Mouse (Mus musculus): ENCODE results near the gene Gm10318.
A peak's percentile ranks its signal among the peaks of the same experiment; 100 is the strongest.

Gene Gm10318

GRCm38 (mm10) chr10:77852559-77852958 lies at the start of gene Gm10318:
Gene Gm10318 (plus strand): TSS chr10:77852859.
- no peak for TF ChIP-seq CTCF (conservative IDR thresholded peaks at IDR 0.05; ENCODE audit: low read length)
- Histone ChIP-seq H3K36me3 (ENCODE audit: insufficient read depth, low read length) (no peaks in the 10 kb centered on the region), H3K9me3 (ENCODE audit: low read length) (peaks cover 5% of the 10 kb centered on the region; the same call in 1 of the 2 replicates), H3K4me3 (replicated peaks; ENCODE audit: low read length) (peak within 1 kb of the TSS; percentile 20; the same call in 1 of the 2 replicates), H3K27me3 (ENCODE audit: insufficient read depth, low read length) (no peaks in the 10 kb centered on the region; the same call in none of the 2 replicates), H3K4me1 (replicated peaks; ENCODE audit: low read depth, low read length) (peaks cover 16% of the 10 kb centered on the region)

GRCm38 (mm10) chr10:77804095-77804494 lies 48.6 kb upstream of the Gm10318 start:
- Histone ChIP-seq H3K9me3 (ENCODE audit: low read length) (peaks cover 19% of the 10 kb centered on the region), H3K4me3 (replicated peaks; ENCODE audit: low read length) (no peak overlapping the region), H3K36me3 (ENCODE audit: insufficient read depth, low read length) (no peaks in the 10 kb centered on the region), H3K4me1 (replicated peaks; ENCODE audit: low read depth, low read length) (0 out of 2 replicates have a peak, but pooled peaks cover 3% of the 10 kb centered on the region), H3K27me3 (ENCODE audit: insufficient read depth, low read length) (no peaks in the 10 kb centered on the region)
- no peak for TF ChIP-seq POU5F1 (IDR thresholded peaks at IDR 0.05; ENCODE audit: borderline replicate concordance, low read length)
- no peak for TF ChIP-seq CTCF (conservative IDR thresholded peaks at IDR 0.05; ENCODE audit: low read length)
- no peak for TF ChIP-seq NANOG (IDR thresholded peaks at IDR 0.05; ENCODE audit: borderline replicate concordance, low read length)

GRCm38 (mm10) chr10:77811743-77812142 lies 40.9 kb upstream of the Gm10318 start, which contains the start of gene Gm9507:
Gene Gm9507 (minus strand): TSS chr10:77811843.
- Histone ChIP-seq H3K4me3 (replicated peaks; ENCODE audit: low read length) (no peak within 1 kb of the TSS), H3K36me3 (ENCODE audit: insufficient read depth, low read length) (no peaks in the 10 kb centered on the region), H3K9me3 (ENCODE audit: low read length) (peaks cover 31% of the 10 kb centered on the region), H3K4me1 (replicated peaks; ENCODE audit: low read depth, low read length) (no peaks in the 10 kb centered on the region), H3K27me3 (ENCODE audit: insufficient read depth, low read length) (no peaks in the 10 kb centered on the region)
- TF ChIP-seq CTCF (conservative IDR thresholded peaks at IDR 0.05; ENCODE audit: low read length) (no peak), NANOG (IDR thresholded peaks at IDR 0.05; ENCODE audit: borderline replicate concordance, low read length) (no peak), POU5F1 (IDR thresholded peaks at IDR 0.05; ENCODE audit: borderline replicate concordance, low read length) (no peak)

- TF ChIP-seq NANOG (IDR thresholded peaks at IDR 0.05; ENCODE audit: borderline replicate concordance, low read length), result no peak
- no peak for TF ChIP-seq CTCF (conservative IDR thresholded peaks at IDR 0.05; ENCODE audit: low read length)
- no peak for TF ChIP-seq POU5F1 (IDR thresholded peaks at IDR 0.05; ENCODE audit: borderline replicate concordance, low read length)
- Histone ChIP-seq H3K4me3 (replicated peaks; ENCODE audit: low read length) (no peak within 1 kb of the TSS), H3K4me1 (replicated peaks; ENCODE audit: low read depth, low read length) (no peaks in the 10 kb centered on the region), H3K9me3 (ENCODE audit: low read length) (peaks cover 17% of the 10 kb centered on the region), H3K27me3 (ENCODE audit: insufficient read depth, low read length) (no peaks in the 10 kb centered on the region), H3K36me3 (ENCODE audit: insufficient read depth, low read length) (no peaks in the 10 kb centered on the region)
Measured at GRCm38 (mm10) chr10:77814382-77814781, 38.3 kb upstream of the Gm10318 start, which contains the start of gene Gm2696. Gene Gm2696 (plus strand): TSS chr10:77814682.

GRCm38 (mm10) chr10:77815514-77815913 lies 37.1 kb upstream of the Gm10318 start:
- TF ChIP-seq CTCF (conservative IDR thresholded peaks at IDR 0.05; ENCODE audit: low read length) (peak; percentile 90), NANOG (IDR thresholded peaks at IDR 0.05; ENCODE audit: borderline replicate concordance, low read length) (no peak)
- Histone ChIP-seq H3K4me1 (replicated peaks; ENCODE audit: low read depth, low read length) (no peaks in the 10 kb centered on the region), H3K9me3 (ENCODE audit: low read length) (peaks cover 5% of the 10 kb centered on the region), H3K27me3 (ENCODE audit: insufficient read depth, low read length) (no peaks in the 10 kb centered on the region), H3K4me3 (replicated peaks; ENCODE audit: low read length) (no peak overlapping the region), H3K36me3 (ENCODE audit: insufficient read depth, low read length) (no peaks in the 10 kb centered on the region)

GRCm38 (mm10) chr10:77818523-77818922 lies 34.1 kb upstream of the Gm10318 start:
- TF ChIP-seq POU5F1 (IDR thresholded peaks at IDR 0.05; ENCODE audit: borderline replicate concordance, low read length), result no peak
- no peak for TF ChIP-seq CTCF (conservative IDR thresholded peaks at IDR 0.05; ENCODE audit: low read length)
- no peak for TF ChIP-seq NANOG (IDR thresholded peaks at IDR 0.05; ENCODE audit: borderline replicate concordance, low read length)
- H3K4me3 ChIP-seq (replicated peaks; ENCODE audit: low read length), result no peak overlapping the region
- H3K27me3 ChIP-seq (ENCODE audit: insufficient read depth, low read length), result no peaks in the 10 kb centered on the region
- no peaks in the 10 kb centered on the region for H3K36me3 ChIP-seq (ENCODE audit: insufficient read depth, low read length)
- no peaks in the 10 kb centered on the region for H3K9me3 ChIP-seq (ENCODE audit: low read length)
- no peaks in the 10 kb centered on the region for H3K4me1 ChIP-seq (replicated peaks; ENCODE audit: low read depth, low read length)

- Histone ChIP-seq H3K9me3 (ENCODE audit: low read length) (no peaks in the 10 kb centered on the region), H3K4me3 (replicated peaks; ENCODE audit: low read length) (no peak overlapping the region), H3K36me3 (ENCODE audit: insufficient read depth, low read length) (no peaks in the 10 kb centered on the region), H3K4me1 (replicated peaks; ENCODE audit: low read depth, low read length) (no peaks in the 10 kb centered on the region), H3K27me3 (ENCODE audit: insufficient read depth, low read length) (no peaks in the 10 kb centered on the region)
- TF ChIP-seq NANOG (IDR thresholded peaks at IDR 0.05; ENCODE audit: borderline replicate concordance, low read length) (no peak), CTCF (conservative IDR thresholded peaks at IDR 0.05; ENCODE audit: low read length) (no peak), POU5F1 (IDR thresholded peaks at IDR 0.05; ENCODE audit: borderline replicate concordance, low read length) (no peak)
Measured at GRCm38 (mm10) chr10:77819203-77819602, 33.5 kb upstream of the Gm10318 start.

- Histone ChIP-seq H3K36me3 (ENCODE audit: insufficient read depth, low read length) (no peaks in the 10 kb centered on the region), H3K27me3 (ENCODE audit: insufficient read depth, low read length) (no peaks in the 10 kb centered on the region), H3K4me1 (replicated peaks; ENCODE audit: low read depth, low read length) (no peaks in the 10 kb centered on the region), H3K9me3 (ENCODE audit: low read length) (no peaks in the 10 kb centered on the region), H3K4me3 (replicated peaks; ENCODE audit: low read length) (no peak within 1 kb of the TSS)
- TF ChIP-seq POU5F1 (IDR thresholded peaks at IDR 0.05; ENCODE audit: borderline replicate concordance, low read length) (no peak), NANOG (IDR thresholded peaks at IDR 0.05; ENCODE audit: borderline replicate concordance, low read length) (no peak)
Measured at GRCm38 (mm10) chr10:77826951-77827350, 25.7 kb upstream of the Gm10318 start, which contains the start of gene Krtap10-4. Gene Krtap10-4 (minus strand): TSS chr10:77827095.

GRCm38 (mm10) chr10:77835647-77836046 lies 17.0 kb upstream of the Gm10318 start, which contains the start of gene Krtap10-10:
Gene Krtap10-10 (plus strand): TSS chr10:77835947.
- H3K4me3 ChIP-seq (replicated peaks; ENCODE audit: low read length), result peak within 1 kb of the TSS; percentile 62
- no peaks in the 10 kb centered on the region for H3K9me3 ChIP-seq (ENCODE audit: low read length)
- no peak for TF ChIP-seq NANOG (IDR thresholded peaks at IDR 0.05; ENCODE audit: borderline replicate concordance, low read length)
- no peak for TF ChIP-seq CTCF (conservative IDR thresholded peaks at IDR 0.05; ENCODE audit: low read length)
- no peak for TF ChIP-seq POU5F1 (IDR thresholded peaks at IDR 0.05; ENCODE audit: borderline replicate concordance, low read length)
- H3K36me3 ChIP-seq (ENCODE audit: insufficient read depth, low read length), result no peaks in the 10 kb centered on the region
- H3K4me1 ChIP-seq (replicated peaks; ENCODE audit: low read depth, low read length), result 0 out of 2 replicates have a peak, but pooled peaks cover 5% of the 10 kb centered on the region
- no peaks in the 10 kb centered on the region for H3K27me3 ChIP-seq (ENCODE audit: insufficient read depth, low read length)
